Mouse (Mus musculus): ENCODE results near the gene Sfr1. TPM values are rescaled to one million over a fixed set of nuclear protein-coding genes. Genes with fewer than 3 reads are reported as not detected.

Sfr1 gene
- total RNA-seq, 1 experiment: 85.8 TPM

- H3K4me3 ChIP-seq (ENCODE audit: insufficient read depth in 1 of 2, low read depth in 1 of 2, low read length in 2 of 2, poor library complexity in 1 of 2, severe bottlenecking in 1 of 2): no peak overlapping the region
Observed at GRCm38 (mm10) chr19:47780145-47780544, 48.7 kb downstream of the Sfr1 start.

GRCm38 (mm10) chr19:47780972-47781371 lies 49.5 kb downstream of the Sfr1 start:
- no peaks in the 10 kb centered on the region for H3K9me3 ChIP-seq (ENCODE audit: control insufficient read depth, insufficient read depth, low read depth, low read length)
- no peak for DNase-seq (ENCODE audit: low read depth, low spot score)
- H3K27ac ChIP-seq (ENCODE audit: insufficient read depth, low read depth, low read length, poor library complexity, severe bottlenecking): no peak overlapping the region
- H3K4me1 ChIP-seq (ENCODE audit: control insufficient read depth in 2 of 2, insufficient read depth in 2 of 2, low read length in 2 of 2, poor library complexity in 1 of 2): no peaks in the 10 kb centered on the region
- no peak for TF ChIP-seq ZNF384 (IDR thresholded peaks at IDR 0.05; ENCODE audit: low read depth, low read length)
- TF ChIP-seq HCFC1 (IDR thresholded peaks at IDR 0.05; ENCODE audit: borderline replicate concordance, insufficient read depth, low read length): no peak
- TF ChIP-seq MAFK (IDR thresholded peaks at IDR 0.05; ENCODE audit: insufficient read depth, low read depth, low read length): no peak
- TF ChIP-seq ZC3H11A (IDR thresholded peaks at IDR 0.05; ENCODE audit: borderline replicate concordance, low read depth, low read length): no peak
- TF ChIP-seq CHD2 (IDR thresholded peaks at IDR 0.05; ENCODE audit: low read depth, low read length): no peak
- in situ Hi-C loops (cut with MboI; ENCODE audit: low sequenced_read_pairs in 2 of 2, unreplicated experiment in 2 of 2): no loop called here
- H3K36me3 ChIP-seq (ENCODE audit: control insufficient read depth, insufficient read depth, low read length, poor library complexity, severe bottlenecking): no peaks in the 10 kb centered on the region
- H3K9ac ChIP-seq (ENCODE audit: insufficient read depth, low read depth, low read length, poor library complexity, severe bottlenecking): no peak overlapping the region
- H3K4me3 ChIP-seq (ENCODE audit: insufficient read depth in 1 of 2, low read depth in 1 of 2, low read length in 2 of 2, poor library complexity in 1 of 2, severe bottlenecking in 1 of 2): no peak overlapping the region

More at GRCm38 (mm10) chr19:47780145-47780544, 48.7 kb downstream of the Sfr1 start:
- DNase-seq (ENCODE audit: low read depth, low spot score): no peak
- no peaks in the 10 kb centered on the region for H3K4me1 ChIP-seq (ENCODE audit: control insufficient read depth in 2 of 2, insufficient read depth in 2 of 2, low read length in 2 of 2, poor library complexity in 1 of 2)
- in situ Hi-C loops (cut with MboI; ENCODE audit: low sequenced_read_pairs in 2 of 2, unreplicated experiment in 2 of 2): no loop called here
- H3K9me3 ChIP-seq (ENCODE audit: control insufficient read depth, insufficient read depth, low read depth, low read length): no peaks in the 10 kb centered on the region
- H3K9ac ChIP-seq (ENCODE audit: insufficient read depth, low read depth, low read length, poor library complexity, severe bottlenecking): no peak overlapping the region
- TF ChIP-seq MAFK (IDR thresholded peaks at IDR 0.05; ENCODE audit: insufficient read depth, low read depth, low read length) (no peak), ZNF384 (IDR thresholded peaks at IDR 0.05; ENCODE audit: low read depth, low read length) (no peak), CHD2 (IDR thresholded peaks at IDR 0.05; ENCODE audit: low read depth, low read length) (no peak), HCFC1 (IDR thresholded peaks at IDR 0.05; ENCODE audit: borderline replicate concordance, insufficient read depth, low read length) (no peak)
- H3K36me3 ChIP-seq (ENCODE audit: control insufficient read depth, insufficient read depth, low read length, poor library complexity, severe bottlenecking): no peaks in the 10 kb centered on the region
- no peak overlapping the region for H3K27ac ChIP-seq (ENCODE audit: insufficient read depth, low read depth, low read length, poor library complexity, severe bottlenecking)

GRCm38 (mm10) chr19:47783898-47784297 lies 52.4 kb downstream of the Sfr1 start:
- Histone ChIP-seq H3K4me3 (ENCODE audit: insufficient read depth in 1 of 2, low read depth in 1 of 2, low read length in 2 of 2, poor library complexity in 1 of 2, severe bottlenecking in 1 of 2) (no peak overlapping the region), H3K9me3 (ENCODE audit: control insufficient read depth, insufficient read depth, low read depth, low read length) (no peaks in the 10 kb centered on the region), H3K36me3 (ENCODE audit: control insufficient read depth, insufficient read depth, low read length, poor library complexity, severe bottlenecking) (no peaks in the 10 kb centered on the region), H3K9ac (ENCODE audit: insufficient read depth, low read depth, low read length, poor library complexity, severe bottlenecking) (no peak overlapping the region), H3K27ac (ENCODE audit: insufficient read depth, low read depth, low read length, poor library complexity, severe bottlenecking) (no peak overlapping the region), H3K4me1 (ENCODE audit: control insufficient read depth in 2 of 2, insufficient read depth in 2 of 2, low read length in 2 of 2, poor library complexity in 1 of 2) (no peaks in the 10 kb centered on the region)
- no peak for TF ChIP-seq ZC3H11A (IDR thresholded peaks at IDR 0.05; ENCODE audit: borderline replicate concordance, low read depth, low read length)
- no peak for TF ChIP-seq ZNF384 (IDR thresholded peaks at IDR 0.05; ENCODE audit: low read depth, low read length)
- no peak for TF ChIP-seq MAFK (IDR thresholded peaks at IDR 0.05; ENCODE audit: insufficient read depth, low read depth, low read length)
- no peak for TF ChIP-seq HCFC1 (IDR thresholded peaks at IDR 0.05; ENCODE audit: borderline replicate concordance, insufficient read depth, low read length)
- no peak for TF ChIP-seq CHD2 (IDR thresholded peaks at IDR 0.05; ENCODE audit: low read depth, low read length)
- in situ Hi-C loops (cut with MboI; ENCODE audit: low sequenced_read_pairs in 2 of 2, unreplicated experiment in 2 of 2): no loop called here
- DNase-seq (ENCODE audit: low read depth, low spot score): no peak

Other genes starting within 250 kb of the Sfr1 start
- gene Stn1, start 194.2 kb upstream of the Sfr1 start, total RNA-seq (2012; rRNA removed): 20.2 and 22.9 TPM in 2 replicates
- gene Slk, start 152.0 kb upstream of the Sfr1 start, total RNA-seq (2012; rRNA removed): 22.3 and 23.4 TPM in 2 replicates
- gene Col17a1, start 39.6 kb upstream of the Sfr1 start, total RNA-seq (2012; rRNA removed): 1.5 and 3.5 TPM in 2 replicates
- 28.1 and 60.7 TPM in 2 replicates for gene Gsto1, start 123.3 kb downstream of the Sfr1 start, total RNA-seq (2012; rRNA removed)
- 0.21 and 0.71 TPM in 2 replicates for gene Gsto2, start 133.9 kb downstream of the Sfr1 start, total RNA-seq (2012; rRNA removed)
- gene Cfap43, start 187.6 kb downstream of the Sfr1 start, total RNA-seq (2012; rRNA removed): 1.5 and 1.7 TPM in 2 replicates
- gene Itprip, start 187.6 kb downstream of the Sfr1 start, total RNA-seq (2012; rRNA removed): 5.7 and 7.2 TPM in 2 replicates
- not detected in 2 replicates for gene Cfap58, start 206.0 kb downstream of the Sfr1 start, total RNA-seq (2012; rRNA removed)